Mouse (Mus musculus) brain, embryonic 14.5 days (tissue): ENCODE measurements around the gene Stk11ip.

Experiments used
- CTCF ChIP-seq: fragments of 200-500 bp; IDR thresholded peaks from 2 replicates; pipeline ENCODE4 v1.5.1; 2012; ENCODE audit warnings: inconsistent platforms, mild to moderate bottlenecking, moderate library complexity, borderline replicate concordance; ENCODE audit not compliant: insufficient read depth, insufficient read length; ENCODE audit errors: extremely low read depth
- POLR2A ChIP-seq: fragments of 200-500 bp; IDR thresholded peaks from 2 replicates; pipeline ENCODE4 v1.6.1; 2012; ENCODE audit warnings: mild to moderate bottlenecking, inconsistent platforms, borderline replicate concordance; ENCODE audit not compliant: poor library complexity, insufficient read depth, insufficient read length, severe bottlenecking; ENCODE audit errors: extremely low read depth

DNA sequence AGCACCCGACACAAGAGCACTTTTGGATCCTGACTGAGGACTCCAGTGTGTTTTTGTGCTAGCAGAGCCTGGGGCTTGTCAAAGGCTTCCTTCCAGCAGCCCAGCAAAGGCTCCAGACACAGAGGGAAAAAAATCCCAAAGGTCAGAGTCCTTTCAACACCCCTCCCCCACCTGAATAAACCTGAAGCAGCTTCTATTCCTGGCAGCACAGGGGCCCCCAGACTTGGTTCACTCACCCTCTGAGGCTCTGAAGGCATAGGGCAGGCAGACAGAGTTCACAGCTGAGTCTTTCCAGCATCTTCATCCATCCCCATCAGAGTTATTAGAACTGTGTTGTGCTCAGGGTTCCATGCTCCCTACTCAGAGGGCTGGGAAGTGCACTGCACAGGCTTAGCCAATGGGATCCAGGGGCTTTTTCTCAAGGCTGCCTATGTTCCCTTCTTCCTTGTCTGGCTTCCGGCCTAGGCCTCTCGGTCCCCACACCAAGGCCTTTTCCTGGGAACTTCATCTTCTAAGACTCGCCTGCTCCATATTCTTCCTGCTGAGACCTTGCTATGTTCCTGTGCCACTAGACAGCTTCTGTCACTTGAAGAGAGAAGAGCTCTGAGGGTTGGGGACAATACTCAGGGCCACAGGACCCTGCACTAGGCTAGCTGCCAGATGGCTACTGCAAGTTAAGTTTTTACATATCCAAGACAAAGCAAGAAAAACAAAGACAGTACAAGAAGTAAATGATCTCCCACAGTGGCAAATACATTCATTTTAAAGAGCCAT, 9.7 kb upstream of the Stk11ip start:
- TF ChIP-seq POLR2A = no peak
- no peak for TF ChIP-seq CTCF
